Mouse (Mus musculus) heart, adult 2 months (tissue): ENCODE measurements around the gene Fam198b.

ENCODE experiments used
- CTCF ChIP-seq: fragments of 200-600 bp; IDR thresholded peaks from 2 replicates; pipeline ENCODE4 v1.8.1; 2022; ENCODE audit warnings: antibody characterized with exemption, mild to moderate bottlenecking, moderate library complexity
- POLR2A ChIP-seq: fragments of 200-500 bp; IDR thresholded peaks from 2 replicates; pipeline ENCODE4 v1.6.1; 2011; ENCODE audit warnings: mild to moderate bottlenecking, low read depth, low read length, control low read depth; ENCODE audit not compliant: insufficient read depth

GRCm38 (mm10) chr3:79858221-79858620, 26.1 kb upstream of the Fam198b start:
- no peak for TF ChIP-seq CTCF
- no peak for TF ChIP-seq POLR2A
